Mouse (Mus musculus): ENCODE results near the gene Aspscr1. TPM values are rescaled to one million over a fixed set of nuclear protein-coding genes. Genes with fewer than 3 reads are reported as not detected.
A peak's percentile ranks its signal among the peaks of the same experiment; 100 is the strongest.
"Not testable (repeated sequence)": the region's sequence is repeated elsewhere in the genome, so short reads cannot be mapped to it uniquely, and the experiment has no call there.

The Aspscr1 gene
- polyA plus RNA-seq, 1 experiment from 2014 or later, result 123 TPM

- Histone ChIP-seq H3K4me1 (peaks cover 23% of the 10 kb centered on the region), H3K27ac (peak within 1 kb of the TSS; percentile 55), H3K4me3 (peak within 1 kb of the TSS; percentile 69), H3K27me3 (0 out of 2 replicates have a peak, but pooled peaks cover 3% of the 10 kb centered on the region), H3K9ac (peak within 1 kb of the TSS; percentile 86), H3K9me3 (no peaks in the 10 kb centered on the region), H3K4me2 (peak within 1 kb of the TSS; percentile 97), H3K36me3 (peaks cover 52% of the 10 kb centered on the region)
- under 1% methylated on average over 86 of the region's 90 CpGs for WGBS
- ATAC-seq (ENCODE audit: insufficient number of reproducible peaks, insufficient read depth, low FRiP score, low TSS enrichment, low read depth), result peak; percentile 69
These were observed 48.6 kb downstream of the Aspscr1 start, which contains the start of gene Rac3 for GRCm38 (mm10) chr11:120721124-120722066. Rac3 (plus strand) TSS chr11:120721470.

- H3K27ac ChIP-seq, result no peak overlapping the region
- WGBS, result 20% methylated on average over 21 of the region's 21 CpGs
- H3K36me3 ChIP-seq, result peaks cover 44% of the 10 kb centered on the region
- H3K4me1 ChIP-seq, result peaks cover 30% of the 10 kb centered on the region
- ATAC-seq (ENCODE audit: insufficient number of reproducible peaks, insufficient read depth, low FRiP score, low TSS enrichment, low read depth), result no peak
- H3K27me3 ChIP-seq, result 0 out of 2 replicates have a peak, but pooled peaks cover 3% of the 10 kb centered on the region
- peak overlapping the region; percentile 86 for H3K9ac ChIP-seq
- H3K9me3 ChIP-seq, result no peaks in the 10 kb centered on the region
- peak overlapping the region; percentile 69 for H3K4me3 ChIP-seq
- peak overlapping the region; percentile 97 for H3K4me2 ChIP-seq
These were observed 49.4 kb downstream of the Aspscr1 start for GRCm38 (mm10) chr11:120722067-120722630.

GRCm38 (mm10) chr11:120722761-120723382 is 50.1 kb downstream of the Aspscr1 start:
- H3K36me3 ChIP-seq, result peaks cover 37% of the 10 kb centered on the region
- 0 out of 2 replicates have a peak overlapping the region, but pooled peaks have one; percentile 1 for H3K4me3 ChIP-seq
- H3K4me2 ChIP-seq, result peak overlapping the region; percentile 97
- H3K27me3 ChIP-seq, result 0 out of 2 replicates have a peak, but pooled peaks cover 3% of the 10 kb centered on the region
- peaks cover 30% of the 10 kb centered on the region for H3K4me1 ChIP-seq
- H3K9me3 ChIP-seq, result no peaks in the 10 kb centered on the region
- WGBS, result 86% methylated on average over 11 of the region's 11 CpGs
- ATAC-seq (ENCODE audit: insufficient number of reproducible peaks, insufficient read depth, low FRiP score, low TSS enrichment, low read depth), result no peak
- no peak overlapping the region for H3K9ac ChIP-seq
- no peak overlapping the region for H3K27ac ChIP-seq

- Histone ChIP-seq H3K9me3 (no peaks in the 10 kb centered on the region), H3K4me3 (no peak overlapping the region), H3K4me2 (no peak overlapping the region), H3K36me3 (peaks cover 30% of the 10 kb centered on the region), H3K27me3 (0 out of 2 replicates have a peak, but pooled peaks cover 3% of the 10 kb centered on the region), H3K27ac (no peak overlapping the region), H3K4me1 (peaks cover 30% of the 10 kb centered on the region), H3K9ac (no peak overlapping the region)
- ATAC-seq (ENCODE audit: insufficient number of reproducible peaks, insufficient read depth, low FRiP score, low TSS enrichment, low read depth), result no peak
- WGBS, result 87% methylated on average over 7 of the region's 7 CpGs
These were observed 50.7 kb downstream of the Aspscr1 start for GRCm38 (mm10) chr11:120723509-120723908.

- Histone ChIP-seq H3K4me1 (peaks cover 26% of the 10 kb centered on the region), H3K36me3 (peaks cover 14% of the 10 kb centered on the region; the same call in 1 of the 2 replicates), H3K9me3 (no peaks in the 10 kb centered on the region), H3K4me3 (peak overlapping the region; percentile 62), H3K4me2 (peak overlapping the region; percentile 85), H3K9ac (peak overlapping the region; percentile 74), H3K27ac (no peak overlapping the region), H3K27me3 (0 out of 2 replicates have a peak, but pooled peaks cover 3% of the 10 kb centered on the region)
- ATAC-seq (ENCODE audit: insufficient number of reproducible peaks, insufficient read depth, low FRiP score, low TSS enrichment, low read depth), result no peak; the same call in none of the 2 replicates
- 19% methylated on average over 34 of the region's 36 CpGs for WGBS
These were observed 53.7 kb downstream of the Aspscr1 start for GRCm38 (mm10) chr11:120726243-120727168.

- peak; percentile 62 for ATAC-seq (ENCODE audit: insufficient number of reproducible peaks, insufficient read depth, low FRiP score, low TSS enrichment, low read depth)
- Histone ChIP-seq H3K27me3 (no peaks in the 10 kb centered on the region), H3K4me3 (peak within 1 kb of the TSS; percentile 62), H3K27ac (no peak within 1 kb of the TSS), H3K4me2 (peak within 1 kb of the TSS; percentile 85), H3K4me1 (peaks cover 27% of the 10 kb centered on the region), H3K9ac (peak within 1 kb of the TSS; percentile 74), H3K36me3 (peaks cover 14% of the 10 kb centered on the region; the same call in 1 of the 2 replicates), H3K9me3 (no peaks in the 10 kb centered on the region)
- WGBS, result under 1% methylated on average over 14 of the region's 14 CpGs
These were observed 54.4 kb downstream of the Aspscr1 start, which contains the start of gene Dcxr for GRCm38 (mm10) chr11:120727169-120727527. Dcxr (minus strand) TSS chr11:120727281.

- H3K27me3 ChIP-seq, result no peaks in the 10 kb centered on the region
- no peak overlapping the region for H3K4me3 ChIP-seq
- no peak for ATAC-seq (ENCODE audit: insufficient number of reproducible peaks, insufficient read depth, low FRiP score, low TSS enrichment, low read depth)
- peaks cover 27% of the 10 kb centered on the region for H3K4me1 ChIP-seq
- peak overlapping the region; percentile 85 for H3K4me2 ChIP-seq
- peaks cover 14% of the 10 kb centered on the region; the same call in 1 of the 2 replicates for H3K36me3 ChIP-seq
- H3K9ac ChIP-seq, result no peak overlapping the region
- WGBS, result 57% methylated on average over 12 of the region's 12 CpGs
- no peaks in the 10 kb centered on the region for H3K9me3 ChIP-seq
- no peak overlapping the region for H3K27ac ChIP-seq
These were observed 54.8 kb downstream of the Aspscr1 start for GRCm38 (mm10) chr11:120727564-120727963.

- WGBS, result 71% methylated on average over 11 of the region's 11 CpGs
- H3K4me3 ChIP-seq, result peak overlapping the region; percentile 17; the same call in 1 of the 2 replicates
- H3K27me3 ChIP-seq, result no peaks in the 10 kb centered on the region
- H3K9me3 ChIP-seq, result no peaks in the 10 kb centered on the region
- H3K27ac ChIP-seq, result no peak overlapping the region
- H3K9ac ChIP-seq, result 0 out of 2 replicates have a peak overlapping the region, but pooled peaks have one; percentile 21
- H3K36me3 ChIP-seq, result 0 out of 2 replicates have a peak, but pooled peaks cover 9% of the 10 kb centered on the region
- no peak for ATAC-seq (ENCODE audit: insufficient number of reproducible peaks, insufficient read depth, low FRiP score, low TSS enrichment, low read depth)
- peak overlapping the region; percentile 51 for H3K4me2 ChIP-seq
- H3K4me1 ChIP-seq, result peaks cover 33% of the 10 kb centered on the region
These were observed 55.9 kb downstream of the Aspscr1 start for GRCm38 (mm10) chr11:120728530-120729240.

- not testable (repeated sequence) for H3K27ac ChIP-seq; H3K27me3 ChIP-seq; H3K36me3 ChIP-seq; H3K9me3 ChIP-seq; ATAC-seq (ENCODE audit: insufficient number of reproducible peaks, insufficient read depth, low FRiP score, low TSS enrichment, low read depth)
- Histone ChIP-seq H3K4me2 (peak overlapping the region; percentile 51), H3K9ac (0 out of 2 replicates have a peak overlapping the region, but pooled peaks have one; percentile 21), H3K4me1 (peaks cover 33% of the 10 kb centered on the region), H3K4me3 (peak overlapping the region; percentile 17; the same call in 1 of the 2 replicates)
- WGBS, result 4% methylated on average over 18 of the region's 21 CpGs
These were observed 56.8 kb downstream of the Aspscr1 start for GRCm38 (mm10) chr11:120729432-120730050.

Measured in embryonic facial prominence, embryonic 13.5 days (tissue).